Mouse (Mus musculus): ENCODE measurements at regions not wholly inside any gene's neighbourhood (a gene's known extent, or its start where the extent isn't known, plus 50 kb on each side); places are given as distances from the start of the nearest gene placed in this dataset.
A peak's percentile ranks its signal among the peaks of the same experiment; 100 is the strongest.

DNA sequence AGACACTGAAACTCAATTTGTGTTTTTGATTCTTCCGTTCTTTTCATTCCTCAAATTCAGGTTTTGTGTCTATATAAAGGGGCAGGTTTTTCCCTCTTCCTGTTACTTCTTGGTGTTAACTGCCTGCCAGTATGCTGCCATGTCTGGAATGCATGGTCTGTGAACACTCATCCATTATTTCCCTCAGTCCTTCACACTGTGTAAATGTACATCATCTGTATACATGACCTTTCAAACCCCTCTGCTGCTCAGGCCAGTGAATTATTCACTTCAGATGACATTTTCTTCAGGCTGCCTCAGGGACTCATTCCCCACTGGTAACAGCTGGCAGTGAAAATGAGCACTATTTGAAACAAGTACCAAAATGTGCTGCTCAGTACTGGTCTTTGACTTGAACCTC lies 512.0 kb upstream of the Atxn7l3b start:
- no peaks in the 10 kb centered on the region for H3K4me1 ChIP-seq (ENCODE audit: control insufficient read depth, insufficient read depth, low read length)
- WGBS: 75% methylated on average over 1 of the region's 1 CpGs
- no peak overlapping the region for H3K27ac ChIP-seq (replicated peaks; ENCODE audit: low read depth, low read length)
- no peaks in the 10 kb centered on the region for H3K9me3 ChIP-seq (replicated peaks; ENCODE audit: control insufficient read depth, low read length)
- H3K4me3 ChIP-seq (ENCODE audit: low read depth, low read length): no peak overlapping the region
- DNase-seq (ENCODE audit: low spot score) (no peak), ATAC-seq (replicated peaks; ENCODE audit: insufficient number of reproducible peaks, low FRiP score, low TSS enrichment, low read depth) (no peak)
- no peaks in the 10 kb centered on the region for H3K36me3 ChIP-seq (replicated peaks; ENCODE audit: control insufficient read depth, insufficient read depth, low read depth, low read length)
- H3K27me3 ChIP-seq (ENCODE audit: control insufficient read depth, insufficient read depth, low read length): no peaks in the 10 kb centered on the region
- no peak overlapping the region for H3K9ac ChIP-seq (replicated peaks; ENCODE audit: low read length)
- H3K4me2 ChIP-seq (ENCODE audit: low read depth, low read length): no peak overlapping the region

- WGBS: 66% methylated on average over 5 of the region's 5 CpGs
- Histone ChIP-seq H3K27ac (replicated peaks; ENCODE audit: low read depth, low read length) (no peak overlapping the region), H3K4me3 (ENCODE audit: low read depth, low read length) (no peak overlapping the region), H3K9me3 (replicated peaks; ENCODE audit: control insufficient read depth, low read length) (no peaks in the 10 kb centered on the region), H3K36me3 (replicated peaks; ENCODE audit: control insufficient read depth, insufficient read depth, low read depth, low read length) (no peaks in the 10 kb centered on the region), H3K4me1 (ENCODE audit: control insufficient read depth, insufficient read depth, low read length) (no peaks in the 10 kb centered on the region), H3K9ac (replicated peaks; ENCODE audit: low read length) (no peak overlapping the region), H3K4me2 (ENCODE audit: low read depth, low read length) (no peak overlapping the region), H3K27me3 (ENCODE audit: control insufficient read depth, insufficient read depth, low read length) (no peaks in the 10 kb centered on the region)
- DNase-seq (ENCODE audit: low spot score) (peak; percentile 43), ATAC-seq (replicated peaks; ENCODE audit: insufficient number of reproducible peaks, low FRiP score, low TSS enrichment, low read depth) (no peak)
Measured at GRCm38 (mm10) chr10:113431155-113431554, 502.4 kb upstream of the Atxn7l3b start.

DNA sequence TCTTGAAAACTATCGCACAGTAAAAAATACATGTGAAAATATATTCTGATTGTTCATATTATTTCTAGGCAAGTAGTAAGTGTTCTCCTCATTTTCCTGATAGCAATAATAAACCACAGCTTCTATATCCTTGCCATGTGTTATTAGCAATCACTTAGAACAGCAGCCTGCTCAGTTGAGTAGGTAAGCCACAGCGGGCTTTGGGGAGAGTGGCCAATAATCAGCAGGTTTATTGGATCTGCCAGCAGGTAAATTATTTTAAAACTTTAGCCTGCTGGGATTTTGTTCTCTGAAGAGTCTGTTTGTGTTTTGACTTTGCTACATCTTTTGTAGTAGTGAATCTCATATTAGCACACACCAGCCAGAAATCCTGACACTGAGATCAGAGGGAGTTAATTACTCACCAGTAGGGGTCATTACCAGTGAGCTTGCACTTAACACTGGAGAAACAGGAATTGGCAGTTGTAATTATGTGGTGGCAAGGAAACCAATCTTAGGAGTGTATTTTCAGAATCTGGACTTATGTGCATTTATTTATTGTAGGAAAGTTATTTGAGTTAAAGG lies 482.5 kb upstream of the Atxn7l3b start:
- ATAC-seq (replicated peaks; ENCODE audit: insufficient number of reproducible peaks, low FRiP score, low TSS enrichment, low read depth) (no peak), DNase-seq (ENCODE audit: low spot score) (no peak)
- H3K27me3 ChIP-seq (ENCODE audit: control insufficient read depth, insufficient read depth, low read length): no peaks in the 10 kb centered on the region
- H3K4me3 ChIP-seq (ENCODE audit: low read depth, low read length): no peak overlapping the region
- H3K9me3 ChIP-seq (replicated peaks; ENCODE audit: control insufficient read depth, low read length): no peaks in the 10 kb centered on the region
- H3K4me2 ChIP-seq (ENCODE audit: low read depth, low read length): no peak overlapping the region
- H3K36me3 ChIP-seq (replicated peaks; ENCODE audit: control insufficient read depth, insufficient read depth, low read depth, low read length): no peaks in the 10 kb centered on the region
- no peak overlapping the region for H3K27ac ChIP-seq (replicated peaks; ENCODE audit: low read depth, low read length)
- whole genome bisulfite sequencing: 83% methylated on average over 2 of the region's 2 CpGs
- H3K9ac ChIP-seq (replicated peaks; ENCODE audit: low read length): no peak overlapping the region
- H3K4me1 ChIP-seq (ENCODE audit: control insufficient read depth, insufficient read depth, low read length): no peaks in the 10 kb centered on the region

- ATAC-seq (replicated peaks; ENCODE audit: insufficient number of reproducible peaks, low FRiP score, low TSS enrichment, low read depth): no peak
- Histone ChIP-seq H3K4me2 (ENCODE audit: low read depth, low read length) (no peak overlapping the region), H3K9me3 (replicated peaks; ENCODE audit: control insufficient read depth, low read length) (no peaks in the 10 kb centered on the region), H3K9ac (replicated peaks; ENCODE audit: low read length) (no peak overlapping the region), H3K4me3 (ENCODE audit: low read depth, low read length) (no peak overlapping the region), H3K4me1 (ENCODE audit: control insufficient read depth, insufficient read depth, low read length) (no peaks in the 10 kb centered on the region), H3K36me3 (replicated peaks; ENCODE audit: control insufficient read depth, insufficient read depth, low read depth, low read length) (no peaks in the 10 kb centered on the region), H3K27me3 (ENCODE audit: control insufficient read depth, insufficient read depth, low read length) (no peaks in the 10 kb centered on the region), H3K27ac (replicated peaks; ENCODE audit: low read depth, low read length) (no peak overlapping the region)
- WGBS: 96% methylated on average over 3 of the region's 3 CpGs
- no peak for DNase-seq (ENCODE audit: low spot score)
Measured at GRCm38 (mm10) chr10:113390579-113390978, 461.8 kb upstream of the Atxn7l3b start.

- no peaks in the 10 kb centered on the region for H3K4me1 ChIP-seq (ENCODE audit: control insufficient read depth, insufficient read depth, low read length)
- 77% methylated on average over 6 of the region's 6 CpGs for WGBS
- H3K9me3 ChIP-seq (replicated peaks; ENCODE audit: control insufficient read depth, low read length): no peaks in the 10 kb centered on the region
- no peak overlapping the region for H3K9ac ChIP-seq (replicated peaks; ENCODE audit: low read length)
- DNase-seq (ENCODE audit: low spot score) (no peak), ATAC-seq (replicated peaks; ENCODE audit: insufficient number of reproducible peaks, low FRiP score, low TSS enrichment, low read depth) (no peak)
- H3K4me3 ChIP-seq (ENCODE audit: low read depth, low read length): no peak overlapping the region
- no peaks in the 10 kb centered on the region for H3K36me3 ChIP-seq (replicated peaks; ENCODE audit: control insufficient read depth, insufficient read depth, low read depth, low read length)
- no peak overlapping the region for H3K27ac ChIP-seq (replicated peaks; ENCODE audit: low read depth, low read length)
- H3K4me2 ChIP-seq (ENCODE audit: low read depth, low read length): no peak overlapping the region
- no peaks in the 10 kb centered on the region for H3K27me3 ChIP-seq (ENCODE audit: control insufficient read depth, insufficient read depth, low read length)
Measured at GRCm38 (mm10) chr10:113369232-113369631, 440.4 kb upstream of the Atxn7l3b start.

GRCm38 (mm10) chr10:113346199-113346598 lies 417.4 kb upstream of the Atxn7l3b start:
- H3K4me3 ChIP-seq (ENCODE audit: low read depth, low read length): no peak overlapping the region
- no peak for ATAC-seq (replicated peaks; ENCODE audit: insufficient number of reproducible peaks, low FRiP score, low TSS enrichment, low read depth)
- WGBS: 67% methylated on average over 2 of the region's 2 CpGs
- H3K9ac ChIP-seq (replicated peaks; ENCODE audit: low read length): no peak overlapping the region
- H3K4me1 ChIP-seq (ENCODE audit: control insufficient read depth, insufficient read depth, low read length): no peaks in the 10 kb centered on the region
- H3K9me3 ChIP-seq (replicated peaks; ENCODE audit: control insufficient read depth, low read length): no peaks in the 10 kb centered on the region
- H3K4me2 ChIP-seq (ENCODE audit: low read depth, low read length): no peak overlapping the region
- DNase-seq (ENCODE audit: low spot score): no peak
- H3K27ac ChIP-seq (replicated peaks; ENCODE audit: low read depth, low read length): no peak overlapping the region
- H3K36me3 ChIP-seq (replicated peaks; ENCODE audit: control insufficient read depth, insufficient read depth, low read depth, low read length): no peaks in the 10 kb centered on the region
- no peaks in the 10 kb centered on the region for H3K27me3 ChIP-seq (ENCODE audit: control insufficient read depth, insufficient read depth, low read length)

Data from embryonic facial prominence, embryonic 11.5 days (tissue).